Mouse (Mus musculus) brain, embryonic 14.5 days (tissue): Measurements from ENCODE around the gene Alx3.

Experiments
- CTCF ChIP-seq: fragments of 200-500 bp; IDR thresholded peaks from 2 replicates; pipeline ENCODE4 v1.5.1; 2012; ENCODE audit warnings: inconsistent platforms, mild to moderate bottlenecking, moderate library complexity, borderline replicate concordance; ENCODE audit not compliant: insufficient read depth, insufficient read length; ENCODE audit errors: extremely low read depth
- POLR2A ChIP-seq: fragments of 200-500 bp; IDR thresholded peaks from 2 replicates; pipeline ENCODE4 v1.6.1; 2012; ENCODE audit warnings: mild to moderate bottlenecking, inconsistent platforms, borderline replicate concordance; ENCODE audit not compliant: poor library complexity, insufficient read depth, insufficient read length, severe bottlenecking; ENCODE audit errors: extremely low read depth

- TF ChIP-seq POLR2A (no peak), CTCF (no peak)
Measured at GRCm38 (mm10) chr3:107546956-107547355, 47.9 kb upstream of the Alx3 start.
